Mouse (Mus musculus) E14TG2a.4 (cell line): ENCODE measurements around the gene Lss.

Source experiments
- CTCF ChIP-seq: conservative IDR thresholded peaks from 2 replicates; pipeline ENCODE4 v1.5.1; 2014; ENCODE audit warnings: low read length
- NANOG ChIP-seq: IDR thresholded peaks from 2 replicates; pipeline ENCODE4 v1.6.1; 2014; ENCODE audit warnings: borderline replicate concordance, low read length, mixed read lengths

DNA sequence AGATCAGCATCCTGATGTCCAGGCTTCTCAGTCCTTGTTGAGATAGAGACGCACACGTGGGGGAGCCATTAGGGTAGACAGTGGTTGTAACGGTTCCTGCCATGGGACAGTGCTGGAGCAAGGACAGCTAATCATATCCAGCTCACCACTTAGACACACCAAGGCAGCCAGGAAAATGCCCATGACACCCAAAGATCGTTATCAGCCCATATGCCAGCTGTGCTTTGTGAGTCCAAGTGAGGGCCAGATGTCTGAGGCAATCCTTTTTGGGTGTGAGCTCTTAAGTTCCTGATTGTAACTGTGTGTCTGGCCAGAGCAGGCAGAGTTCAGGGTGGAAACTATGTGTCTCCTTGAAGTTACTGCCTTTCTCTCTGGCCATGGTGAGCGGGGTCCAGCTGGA, 22.7 kb downstream of the Lss start:
- TF ChIP-seq CTCF (no peak), NANOG (no peak)
